Mouse (Mus musculus): Measurements from ENCODE around the gene Itpkb. TPM values are rescaled to one million over a fixed set of nuclear protein-coding genes. Genes with fewer than 3 reads are reported as not detected.

The Itpkb gene
- total and polyA plus RNA-seq, 3 experiments, result 4.2 to 14.4 (median 10.6) TPM

DNA sequence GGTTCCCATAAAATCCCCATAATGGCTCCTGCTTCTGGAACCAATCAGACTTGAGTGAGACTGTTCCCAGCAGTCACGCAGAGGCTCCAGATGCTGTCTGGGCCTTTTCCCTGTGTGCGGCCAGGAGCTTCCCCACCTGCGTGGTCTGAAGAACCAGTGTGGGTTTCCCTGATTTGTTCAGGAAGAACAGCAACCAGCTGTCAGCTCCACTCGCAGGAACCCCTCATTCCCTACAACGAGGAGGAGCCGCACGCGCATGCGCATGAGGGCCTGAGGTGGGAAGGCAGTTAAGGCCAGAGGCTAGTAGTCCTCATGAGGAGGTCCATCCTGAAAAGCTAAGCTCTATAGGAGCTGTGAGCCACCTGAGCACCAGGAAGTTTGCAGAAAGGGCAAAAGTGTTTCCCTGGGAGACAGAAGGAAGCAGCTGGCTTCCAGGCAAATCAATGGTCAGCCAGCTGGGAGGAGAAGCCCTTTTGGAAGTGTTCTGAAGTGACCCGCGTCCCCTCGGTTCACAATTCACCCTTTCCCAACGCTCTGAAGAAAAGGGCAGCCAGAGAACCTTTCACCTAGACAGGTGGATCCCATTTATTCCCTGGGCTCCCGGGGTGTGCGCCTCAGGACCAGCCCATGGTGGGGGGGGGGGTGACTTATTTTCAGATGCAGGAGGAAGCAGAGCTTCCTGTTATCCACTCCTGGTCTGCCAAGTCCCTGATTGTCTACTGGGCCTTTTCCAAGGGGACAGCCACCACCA, 44.0 kb upstream of the Itpkb start:
- Histone ChIP-seq H3K4me2 (ENCODE audit: insufficient read depth, low read depth, poor library complexity, severe bottlenecking) (no peak overlapping the region), H3K9ac (ENCODE audit: insufficient read depth, low read depth) (no peak overlapping the region), H3K9me3 (replicated peaks; ENCODE audit: low read length) (peaks cover 6% of the 10 kb centered on the region), H3K27ac (ENCODE audit: insufficient read depth, low read depth) (no peak overlapping the region), H3K4me1 (ENCODE audit: control insufficient read depth in 1 of 2, insufficient read depth in 2 of 2) (peaks cover 15 to 39% of the 10 kb centered on the region in 2 experiments), H3K36me3 (replicated peaks in 1 of 2; ENCODE audit: control insufficient read depth in 1 of 2, insufficient read depth in 1 of 2, low read length in 1 of 2) (no peaks in the 10 kb centered on the region), H3K79me2 (replicated peaks; ENCODE audit: control insufficient read depth, extremely low read depth, insufficient read depth, poor library complexity, severe bottlenecking) (no peaks in the 10 kb centered on the region), H3K27me3 (replicated peaks) (no peaks in the 10 kb centered on the region), H3K4me3 (replicated peaks in 1 of 3; ENCODE audit: low read depth in 2 of 3, low read length in 2 of 3, poor library complexity in 1 of 3) (no peak overlapping the region)
- in situ Hi-C loops (cut with MboI; ENCODE audit: low pct_ligation_motif_present, low pct_unique_long_range_greater_than_20kb, low sequenced_read_pairs) (no loop called here), dilution Hi-C loops (cut with MboI; ENCODE audit: extremely low pct_ligation_motif_present, extremely low pct_unique_long_range_greater_than_20kb, low sequenced_read_pairs) (no loop called here)
- no peak for DNase-seq (ENCODE audit: extremely low read depth)
- TF ChIP-seq UBTF (IDR thresholded peaks at IDR 0.05; ENCODE audit: low read depth, low read length) (no peak), SIN3A (IDR thresholded peaks at IDR 0.05; ENCODE audit: low read length) (no peak), MAX (IDR thresholded peaks at IDR 0.05; ENCODE audit: low read length) (no peak), JUN (IDR thresholded peaks at IDR 0.05; ENCODE audit: insufficient read depth, low read depth, low read length) (no peak), EP300 (IDR thresholded peaks at IDR 0.05; ENCODE audit: low read length) (no peak), CHD2 (IDR thresholded peaks at IDR 0.05; ENCODE audit: low read length) (no peak), MYC (IDR thresholded peaks at IDR 0.05; ENCODE audit: low read depth, low read length) (no peak)

DNA sequence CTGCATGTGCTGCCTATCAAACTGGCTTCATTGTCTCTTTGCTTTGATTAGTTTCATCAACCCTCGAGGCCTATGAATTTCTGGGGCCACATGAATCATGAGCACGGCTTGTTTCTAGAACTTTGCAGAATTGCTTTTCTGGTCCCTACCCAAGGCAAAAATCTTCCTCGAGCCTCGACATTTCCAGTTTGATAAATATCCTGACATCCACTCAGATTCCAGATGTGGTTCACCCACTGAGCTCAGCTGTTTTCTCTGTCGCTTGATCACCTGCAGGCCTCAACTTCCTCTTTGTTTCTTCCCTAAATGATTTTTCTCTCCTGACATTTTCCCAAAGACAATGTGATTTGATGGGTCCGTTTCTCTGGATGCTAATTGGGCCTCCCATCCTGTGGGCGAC, 42.1 kb upstream of the Itpkb start:
- no peaks in the 10 kb centered on the region for H3K9me3 ChIP-seq (replicated peaks; ENCODE audit: low read length)
- H3K27ac ChIP-seq (ENCODE audit: insufficient read depth, low read depth), result no peak overlapping the region
- dilution Hi-C loops (cut with MboI; ENCODE audit: extremely low pct_ligation_motif_present, extremely low pct_unique_long_range_greater_than_20kb, low sequenced_read_pairs), result no loop called here
- H3K4me2 ChIP-seq (ENCODE audit: insufficient read depth, low read depth, poor library complexity, severe bottlenecking), result no peak overlapping the region
- no peaks in the 10 kb centered on the region for H3K36me3 ChIP-seq (replicated peaks in 1 of 2; ENCODE audit: control insufficient read depth in 1 of 2, insufficient read depth in 1 of 2, low read length in 1 of 2)
- no peak overlapping the region for H3K9ac ChIP-seq (ENCODE audit: insufficient read depth, low read depth)
- H3K4me1 ChIP-seq (ENCODE audit: control insufficient read depth in 1 of 2, insufficient read depth in 2 of 2), result peaks cover 20 to 47% of the 10 kb centered on the region in 2 experiments
- no peaks in the 10 kb centered on the region for H3K79me2 ChIP-seq (replicated peaks; ENCODE audit: control insufficient read depth, extremely low read depth, insufficient read depth, poor library complexity, severe bottlenecking)
- no peak for TF ChIP-seq ZMIZ1 (IDR thresholded peaks at IDR 0.05; ENCODE audit: low read depth, low read length)
- TF ChIP-seq EP300 (IDR thresholded peaks at IDR 0.05; ENCODE audit: low read length), result no peak
- no peak for TF ChIP-seq HCFC1 (IDR thresholded peaks at IDR 0.05; ENCODE audit: low read depth, low read length)
- TF ChIP-seq CTCF (conservative IDR thresholded peaks at IDR 0.05 in 1 of 2, IDR thresholded peaks at IDR 0.05 in 1 of 2; ENCODE audit: low read depth in 2 of 2, low read length in 2 of 2), result no peak
- no peak for TF ChIP-seq USF1 (IDR thresholded peaks at IDR 0.05; ENCODE audit: low read depth, low read length)
- no peak for TF ChIP-seq JUND (conservative IDR thresholded peaks at IDR 0.05; ENCODE audit: low read depth, low read length)
- TF ChIP-seq RAD21 (IDR thresholded peaks at IDR 0.05; ENCODE audit: low read depth, low read length), result no peak
- no peak for TF ChIP-seq MYC (IDR thresholded peaks at IDR 0.05; ENCODE audit: low read depth, low read length)
- no peak for TF ChIP-seq KAT2A (IDR thresholded peaks at IDR 0.05; ENCODE audit: insufficient replicate concordance, low read length)
- TF ChIP-seq CHD2 (IDR thresholded peaks at IDR 0.05; ENCODE audit: low read length), result no peak
- no peak for TF ChIP-seq MAFK (IDR thresholded peaks at IDR 0.05; ENCODE audit: insufficient replicate concordance, low read length)
- TF ChIP-seq SMC3 (IDR thresholded peaks at IDR 0.05; ENCODE audit: low read depth, low read length), result no peak
- TF ChIP-seq USF2 (conservative IDR thresholded peaks at IDR 0.05; ENCODE audit: low read depth, low read length), result no peak
- H3K4me3 ChIP-seq (replicated peaks in 1 of 3; ENCODE audit: low read depth in 2 of 3, low read length in 2 of 3, poor library complexity in 1 of 3), result no peak overlapping the region
- in situ Hi-C loops (cut with MboI; ENCODE audit: low pct_ligation_motif_present, low pct_unique_long_range_greater_than_20kb, low sequenced_read_pairs), result no loop called here
- H3K27me3 ChIP-seq (replicated peaks), result no peaks in the 10 kb centered on the region
- DNase-seq (ENCODE audit: extremely low read depth), result no peak

Measured in CH12.LX (cell line).